Mouse (Mus musculus): ENCODE measurements at regions not wholly inside any gene's neighbourhood (a gene's known extent, or its start where the extent isn't known, plus 50 kb on each side); places are given as distances from the start of the nearest gene placed in this dataset.

GRCm38 (mm10) chr1:108144114-108144513 lies 554.3 kb downstream of the Serpinb8 start:
- no peak overlapping the region for H3K4me3 ChIP-seq
- 76% methylated on average over 1 of the region's 1 CpGs for WGBS
- no peaks in the 10 kb centered on the region for H3K36me3 ChIP-seq (ENCODE audit: poor library complexity, severe bottlenecking)
- H3K4me2 ChIP-seq = no peak overlapping the region
- H3K9me3 ChIP-seq (replicated peaks) = no peaks in the 10 kb centered on the region
- H3K4me1 ChIP-seq = no peaks in the 10 kb centered on the region
- no peak for ATAC-seq
- no peak overlapping the region for H3K9ac ChIP-seq
- no peak overlapping the region for H3K27ac ChIP-seq
- H3K27me3 ChIP-seq = no peaks in the 10 kb centered on the region

- H3K4me2 ChIP-seq = no peak overlapping the region
- no peak overlapping the region for H3K4me3 ChIP-seq
- 38% methylated on average over 3 of the region's 3 CpGs for WGBS
- no peaks in the 10 kb centered on the region for H3K36me3 ChIP-seq (ENCODE audit: poor library complexity, severe bottlenecking)
- H3K9me3 ChIP-seq (replicated peaks) = no peaks in the 10 kb centered on the region
- peak; percentile 91 for ATAC-seq
- peaks cover 12% of the 10 kb centered on the region for H3K4me1 ChIP-seq
- H3K9ac ChIP-seq = no peak overlapping the region
- H3K27me3 ChIP-seq = no peaks in the 10 kb centered on the region
- H3K27ac ChIP-seq = peak overlapping the region; percentile 49; the same call in 1 of the 2 replicates
Measured at GRCm38 (mm10) chr1:108181350-108182167, 591.8 kb downstream of the Serpinb8 start.

- no peaks in the 10 kb centered on the region for H3K9me3 ChIP-seq (replicated peaks)
- no peaks in the 10 kb centered on the region for H3K36me3 ChIP-seq (ENCODE audit: poor library complexity, severe bottlenecking)
- H3K27ac ChIP-seq = peak overlapping the region; percentile 49; the same call in 1 of the 2 replicates
- H3K9ac ChIP-seq = no peak overlapping the region
- no peaks in the 10 kb centered on the region for H3K27me3 ChIP-seq
- no peak overlapping the region for H3K4me3 ChIP-seq
- whole genome bisulfite sequencing = 52% methylated on average over 4 of the region's 4 CpGs
- ATAC-seq = peak; percentile 68
- no peak overlapping the region for H3K4me2 ChIP-seq
- peaks cover 12% of the 10 kb centered on the region for H3K4me1 ChIP-seq
Measured at GRCm38 (mm10) chr1:108182168-108182539, 592.3 kb downstream of the Serpinb8 start.

- WGBS = 79% methylated on average over 1 of the region's 1 CpGs
- Histone ChIP-seq H3K27me3 (no peaks in the 10 kb centered on the region), H3K4me2 (no peak overlapping the region), H3K9ac (no peak overlapping the region), H3K27ac (no peak overlapping the region), H3K36me3 (ENCODE audit: poor library complexity, severe bottlenecking) (no peaks in the 10 kb centered on the region), H3K4me3 (no peak overlapping the region), H3K9me3 (replicated peaks) (no peaks in the 10 kb centered on the region), H3K4me1 (no peaks in the 10 kb centered on the region)
- ATAC-seq = no peak
Measured at GRCm38 (mm10) chr1:108224047-108224446, 634.2 kb downstream of the Serpinb8 start.

GRCm38 (mm10) chr1:108240152-108240551 lies 650.3 kb downstream of the Serpinb8 start:
- no peaks in the 10 kb centered on the region; the same call in 1 of the 2 replicates for H3K9me3 ChIP-seq (replicated peaks)
- no peak for ATAC-seq
- no peaks in the 10 kb centered on the region for H3K4me1 ChIP-seq
- H3K36me3 ChIP-seq (ENCODE audit: poor library complexity, severe bottlenecking) = no peaks in the 10 kb centered on the region
- no peak overlapping the region for H3K4me2 ChIP-seq
- H3K27me3 ChIP-seq = no peaks in the 10 kb centered on the region
- H3K9ac ChIP-seq = no peak overlapping the region
- no peak overlapping the region for H3K4me3 ChIP-seq
- no peak overlapping the region for H3K27ac ChIP-seq

- no peak for ATAC-seq
- Histone ChIP-seq H3K9ac (no peak overlapping the region), H3K4me2 (no peak overlapping the region), H3K27ac (no peak overlapping the region), H3K9me3 (replicated peaks) (no peaks in the 10 kb centered on the region), H3K36me3 (ENCODE audit: poor library complexity, severe bottlenecking) (no peaks in the 10 kb centered on the region), H3K4me1 (no peaks in the 10 kb centered on the region), H3K27me3 (no peaks in the 10 kb centered on the region), H3K4me3 (no peak overlapping the region)
- WGBS = 88% methylated on average over 3 of the region's 3 CpGs
Measured at GRCm38 (mm10) chr1:108255147-108255546, 665.3 kb downstream of the Serpinb8 start.

GRCm38 (mm10) chr1:108259355-108259754 lies 669.5 kb downstream of the Serpinb8 start:
- Histone ChIP-seq H3K4me2 (no peak overlapping the region), H3K9ac (no peak overlapping the region), H3K27me3 (no peaks in the 10 kb centered on the region), H3K36me3 (ENCODE audit: poor library complexity, severe bottlenecking) (no peaks in the 10 kb centered on the region), H3K27ac (no peak overlapping the region), H3K4me3 (no peak overlapping the region), H3K4me1 (no peaks in the 10 kb centered on the region), H3K9me3 (replicated peaks) (no peaks in the 10 kb centered on the region)
- ATAC-seq = no peak

GRCm38 (mm10) chr1:108282099-108282498 lies 692.3 kb downstream of the Serpinb8 start:
- Histone ChIP-seq H3K4me1 (no peaks in the 10 kb centered on the region), H3K27me3 (no peaks in the 10 kb centered on the region), H3K9me3 (replicated peaks) (no peaks in the 10 kb centered on the region), H3K9ac (no peak overlapping the region), H3K36me3 (ENCODE audit: poor library complexity, severe bottlenecking) (no peaks in the 10 kb centered on the region), H3K4me3 (no peak overlapping the region), H3K4me2 (no peak overlapping the region), H3K27ac (no peak overlapping the region)
- ATAC-seq = no peak
- 89% methylated on average over 5 of the region's 5 CpGs for WGBS

- ATAC-seq = no peak
- Histone ChIP-seq H3K27ac (no peak overlapping the region), H3K36me3 (ENCODE audit: poor library complexity, severe bottlenecking) (no peaks in the 10 kb centered on the region), H3K4me1 (no peaks in the 10 kb centered on the region), H3K4me2 (no peak overlapping the region), H3K27me3 (no peaks in the 10 kb centered on the region), H3K9me3 (replicated peaks) (no peaks in the 10 kb centered on the region), H3K4me3 (no peak overlapping the region), H3K9ac (no peak overlapping the region)
- 61% methylated on average over 1 of the region's 1 CpGs for WGBS
Measured at GRCm38 (mm10) chr1:108286571-108286970, 696.8 kb downstream of the Serpinb8 start.
